Mouse (Mus musculus) left cerebral cortex, adult 11 months (tissue): Measurements from ENCODE around the gene Ubac1.

Experiments used
- DNase-seq: peaks from one replicate; pipeline ENCODE4 v3.0.0; 2022; ENCODE audit warnings: low spot score

Ubac1 gene

DNA sequence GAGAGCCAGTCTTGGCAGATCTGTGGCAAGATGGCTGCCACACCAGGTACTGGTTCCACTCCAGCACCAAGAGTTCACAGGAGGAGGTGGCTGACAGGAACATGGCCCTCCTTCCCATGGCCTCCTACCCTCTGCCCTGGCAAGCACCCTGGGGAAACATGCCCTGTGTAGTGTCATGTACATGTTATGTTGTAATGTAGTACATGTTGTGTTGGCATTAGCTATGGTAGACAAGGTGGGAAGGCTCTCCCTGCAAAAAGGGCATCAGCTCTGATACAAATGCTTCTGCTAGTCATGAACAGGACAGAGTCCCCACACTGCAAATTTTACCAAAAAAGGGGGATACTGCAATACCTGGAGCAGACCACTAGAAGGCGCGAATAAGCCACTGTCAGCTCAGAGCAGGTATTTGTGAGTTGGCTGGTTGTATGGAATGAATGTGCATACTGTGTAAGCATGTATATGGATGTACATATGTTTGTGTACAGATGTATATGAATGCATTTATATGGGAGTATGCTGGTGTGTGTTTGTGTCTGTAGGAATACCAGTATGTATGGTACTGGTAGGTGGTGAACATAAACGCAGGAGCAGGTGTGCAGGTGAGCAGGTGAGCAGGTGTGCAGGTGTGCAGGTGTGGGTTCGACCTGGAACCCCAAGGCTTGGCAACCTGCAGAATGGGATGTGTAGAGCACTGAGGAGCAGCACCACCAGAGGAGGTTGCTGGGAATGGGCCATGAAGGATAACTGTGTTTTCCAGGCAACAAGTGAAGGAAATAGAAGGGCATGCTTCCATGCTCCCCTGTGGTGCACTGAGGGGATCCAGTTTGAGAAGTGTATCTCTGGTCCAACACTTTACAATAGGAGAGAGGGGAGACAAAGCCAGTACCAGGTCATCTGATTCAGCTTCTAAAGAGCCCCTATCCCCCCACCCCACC, 2.9 kb upstream of the Ubac1 start:
- DNase-seq, result peak; percentile 40

DNA sequence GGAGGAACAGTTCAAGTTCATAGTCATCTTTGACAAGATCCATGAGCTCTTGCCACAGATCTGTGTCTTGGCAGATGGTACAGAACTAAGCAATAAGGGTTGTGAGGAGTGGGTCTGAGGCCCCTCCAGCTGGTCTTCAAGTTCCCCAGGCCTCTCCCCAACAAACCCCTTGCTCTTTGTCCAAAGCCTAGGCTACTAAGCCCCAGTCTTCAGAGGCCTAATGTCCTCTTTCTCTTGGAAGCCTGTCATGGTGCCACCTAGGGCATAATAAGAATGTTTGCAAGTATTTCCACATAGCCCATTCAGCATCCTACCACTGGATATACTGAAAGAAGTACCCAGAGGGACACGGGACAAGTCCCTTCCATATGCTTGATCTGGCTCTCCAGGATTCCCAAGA, 1.1 kb upstream of the Ubac1 start:
- no peak for DNase-seq

DNA sequence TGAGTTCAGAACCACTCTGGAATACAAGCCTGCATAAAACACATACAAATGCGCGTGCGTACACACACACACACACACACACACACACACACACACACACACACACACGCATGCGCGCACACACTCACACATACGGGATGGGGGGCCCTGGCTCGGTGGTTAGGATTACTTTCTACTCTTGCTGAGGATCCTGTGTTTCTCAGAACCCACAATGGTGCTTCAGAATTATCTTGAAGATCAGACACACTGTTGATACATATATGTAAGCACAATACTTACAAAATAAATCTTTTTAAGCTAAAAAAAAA, 665 bp upstream of the Ubac1 start:
- no peak for DNase-seq

DNA sequence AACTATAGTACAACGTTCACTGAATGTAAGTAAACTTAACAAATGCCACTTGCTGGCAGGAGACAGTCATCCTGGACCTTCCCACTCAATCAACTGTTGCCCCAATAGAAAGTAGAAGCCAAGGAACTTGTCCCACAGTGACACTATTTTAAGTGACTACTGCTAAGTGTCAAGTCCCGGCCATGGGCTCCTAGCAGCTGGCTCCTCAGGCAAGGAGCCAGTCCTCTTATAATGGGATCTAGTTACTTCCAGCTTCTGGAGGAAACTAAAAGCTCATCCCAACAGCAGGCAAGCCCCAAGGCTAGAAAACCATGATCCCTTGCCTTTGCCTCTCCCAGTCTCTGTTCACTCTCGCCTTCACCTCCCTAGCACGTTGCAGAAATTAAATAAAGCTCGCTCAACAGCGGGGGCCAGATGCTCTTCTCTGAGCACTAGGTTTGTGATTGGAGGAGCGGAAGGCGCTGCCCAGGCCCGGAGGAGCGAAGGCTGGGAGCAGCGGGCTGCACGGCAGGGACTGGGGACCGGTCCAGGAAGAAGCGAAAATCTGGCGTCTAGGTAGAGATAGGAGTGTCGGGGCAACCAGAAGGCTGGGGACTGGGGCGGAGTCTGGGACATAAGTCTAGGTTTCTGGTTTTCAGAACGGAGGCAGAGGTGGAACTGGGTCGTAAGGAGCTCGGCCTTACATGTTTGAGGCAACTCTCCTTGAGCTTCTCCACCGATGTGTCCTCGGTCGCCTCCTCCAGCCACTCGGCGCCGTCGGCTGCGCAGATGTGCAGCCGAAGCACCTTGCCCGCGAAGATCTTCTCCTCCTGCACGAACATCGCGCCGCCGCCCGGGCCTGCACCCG, 610 bp downstream of the Ubac1 start:
- DNase-seq, result peak; percentile 27

DNA sequence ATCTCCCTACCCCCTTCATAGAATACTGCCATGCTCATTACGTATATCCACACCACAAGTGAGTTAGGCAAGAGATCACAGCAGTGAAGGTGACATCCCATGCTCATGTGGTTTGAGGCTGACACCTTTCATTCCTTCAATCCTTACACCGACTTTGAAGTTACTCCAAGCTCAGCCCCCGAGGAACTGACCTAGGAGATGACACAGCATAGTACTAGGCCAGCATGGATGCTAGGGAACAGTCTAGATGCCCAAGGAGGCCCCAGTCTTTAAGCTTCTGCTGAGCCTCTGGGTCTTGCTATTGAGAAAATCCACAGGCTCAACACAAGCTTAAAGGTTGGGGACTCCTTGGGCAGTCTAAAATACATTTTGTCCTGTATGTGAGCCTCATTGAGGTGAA, 1.6 kb downstream of the Ubac1 start:
- no peak for DNase-seq

DNA sequence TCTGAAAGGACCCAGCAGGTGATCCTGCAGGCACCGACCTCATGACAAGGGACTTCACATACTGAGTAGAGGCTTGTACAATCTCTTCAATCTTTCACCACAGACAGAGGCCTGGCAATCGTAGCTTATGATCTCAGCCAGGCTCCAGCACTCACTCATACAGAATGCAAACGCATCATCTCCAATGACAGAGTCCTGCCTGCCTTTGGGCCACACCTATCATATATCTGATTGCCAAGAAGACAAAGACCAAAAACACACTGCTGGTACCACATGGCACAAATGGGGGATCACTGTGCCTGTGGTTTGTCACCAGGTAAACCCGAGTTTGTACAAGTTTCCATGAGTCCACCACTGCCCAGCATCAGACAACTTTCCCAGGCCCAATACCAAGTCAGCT, 4.2 kb downstream of the Ubac1 start:
- DNase-seq, result no peak

DNA sequence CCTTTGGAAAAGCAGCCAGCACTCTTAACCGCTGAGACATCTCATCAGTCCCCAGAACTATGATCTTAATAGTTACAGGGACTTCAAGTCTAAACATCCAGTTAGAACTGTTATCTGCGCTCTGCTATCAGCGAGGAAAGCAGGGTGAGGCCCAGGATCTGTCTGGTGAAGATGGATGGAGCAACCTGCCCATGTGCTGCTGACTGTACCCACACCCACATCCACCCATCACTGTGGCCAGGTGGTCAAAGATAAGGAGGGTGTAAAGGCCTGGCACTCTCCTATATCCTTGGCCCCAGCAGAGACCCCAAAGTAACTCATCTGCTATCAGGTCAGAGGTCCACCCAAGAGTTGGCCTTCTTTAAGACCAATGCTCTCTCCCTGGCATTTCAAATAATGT, 7.9 kb downstream of the Ubac1 start:
- no peak for DNase-seq

DNA sequence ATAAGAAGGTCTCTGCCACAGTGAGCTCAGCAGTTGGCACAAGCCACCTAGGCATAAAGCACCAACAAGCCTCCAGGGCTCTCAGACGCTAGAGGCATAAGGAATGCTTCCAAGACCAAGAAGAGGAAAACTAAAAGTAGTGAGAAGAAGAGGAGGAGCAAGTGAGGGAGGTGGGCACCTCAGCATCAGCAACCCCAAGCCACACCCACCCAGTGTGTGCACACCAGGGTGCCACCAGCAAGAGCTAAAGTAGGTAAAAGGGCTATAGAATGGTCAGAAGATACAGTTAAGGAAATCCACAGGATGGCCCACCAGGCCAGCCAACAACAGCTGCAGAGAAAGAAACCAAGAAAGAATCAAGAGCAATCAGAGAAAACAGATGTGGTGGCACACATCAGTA, 10.1 kb downstream of the Ubac1 start:
- DNase-seq, result no peak

DNA sequence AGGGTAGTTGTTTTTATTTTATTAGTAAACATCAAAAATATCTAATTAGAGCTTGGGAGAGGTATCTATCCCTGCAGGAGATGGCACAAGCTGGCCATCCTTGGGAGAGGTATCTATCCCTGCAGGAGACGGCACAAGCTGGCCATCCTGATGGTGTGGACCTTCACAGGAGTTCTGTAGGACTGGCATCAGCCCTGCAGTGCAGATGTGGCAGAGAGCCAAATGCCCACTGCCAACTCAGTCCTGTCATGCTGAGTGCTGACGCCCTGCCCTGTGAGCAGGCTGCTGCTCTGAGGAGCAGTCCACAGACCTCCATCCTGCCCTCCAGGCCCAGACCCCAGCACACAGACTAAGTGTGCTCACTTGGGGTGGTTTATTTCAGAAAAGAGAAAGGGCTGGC, 19.5 kb downstream of the Ubac1 start:
- no peak for DNase-seq

DNA sequence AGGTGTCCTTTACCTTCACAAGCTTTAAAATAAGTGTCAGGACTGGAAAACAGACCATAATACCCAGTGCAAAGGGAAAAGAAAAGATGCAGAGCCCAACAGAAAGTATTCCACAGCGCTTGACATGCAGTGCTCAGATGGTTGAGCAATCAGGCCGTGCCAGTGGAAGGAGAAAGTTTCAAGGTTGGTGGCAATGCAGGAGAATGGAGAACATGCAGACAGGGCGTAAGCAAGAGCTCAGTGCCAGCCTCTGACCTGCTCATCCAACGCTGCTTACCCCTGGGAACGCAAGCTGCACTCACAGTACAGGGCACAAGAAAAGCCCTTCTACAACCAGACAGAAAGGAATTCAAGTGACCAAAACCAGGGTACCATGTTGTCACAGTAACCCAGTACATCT, 20.4 kb downstream of the Ubac1 start:
- DNase-seq, result no peak

DNA sequence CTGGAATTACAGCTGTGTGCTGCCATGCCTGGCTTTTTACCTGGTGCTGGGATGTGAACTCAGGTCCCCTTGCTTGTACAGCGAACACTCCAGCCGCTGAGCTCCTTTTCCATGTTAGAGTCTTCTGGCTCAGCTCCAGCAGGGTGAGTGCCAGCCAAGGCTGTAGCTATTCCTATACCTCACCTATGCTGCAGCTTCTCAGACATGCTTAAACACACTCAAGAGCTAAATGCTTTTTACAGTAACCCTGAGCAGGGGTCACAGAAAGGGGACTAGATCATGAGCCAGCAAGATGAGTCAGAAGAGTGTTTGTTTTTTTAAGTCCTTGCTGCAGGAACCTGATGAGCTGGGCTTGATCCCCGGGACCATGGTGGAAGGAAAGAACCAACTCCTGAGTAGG, 23.8 kb downstream of the Ubac1 start:
- no peak for DNase-seq

DNA sequence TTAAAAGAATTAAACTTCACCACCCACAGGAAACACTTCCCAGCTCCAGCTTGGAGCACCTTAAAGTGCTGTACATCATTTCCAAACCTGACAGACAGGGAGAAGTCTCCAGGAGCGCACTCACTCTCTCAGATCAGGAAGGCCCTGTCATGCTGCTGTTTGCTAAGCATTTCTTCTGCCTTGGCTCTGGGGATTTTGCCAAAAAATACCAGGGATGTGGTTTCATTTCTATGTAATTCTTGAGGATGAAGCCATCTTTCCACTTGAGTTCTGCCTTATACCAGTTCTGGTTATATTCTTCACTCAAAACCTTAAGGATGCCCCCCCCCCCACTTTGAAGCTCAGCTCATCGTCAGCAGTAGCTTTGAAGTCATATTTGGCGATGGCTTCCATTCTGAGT, 26.8 kb downstream of the Ubac1 start:
- no peak for DNase-seq

DNA sequence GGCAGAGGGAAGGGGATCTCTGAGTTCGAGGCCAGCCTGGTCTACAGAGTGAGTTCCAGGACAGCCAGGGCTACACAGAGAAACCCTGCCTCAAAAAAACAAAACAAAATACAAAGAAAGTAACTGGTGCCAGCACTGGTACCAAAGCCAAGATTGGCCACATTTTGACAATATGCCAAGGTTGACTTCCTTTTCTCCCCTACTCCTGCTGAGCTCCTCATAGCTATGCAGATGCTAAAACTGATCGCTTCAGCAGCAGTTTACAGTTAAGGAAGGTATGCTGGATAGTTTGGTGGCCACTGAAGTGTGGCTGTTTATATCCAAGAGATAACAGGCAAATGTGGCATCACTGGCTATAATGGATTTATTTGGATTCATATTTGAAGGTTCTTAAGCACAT, 29.3 kb downstream of the Ubac1 start:
- no peak for DNase-seq

DNA sequence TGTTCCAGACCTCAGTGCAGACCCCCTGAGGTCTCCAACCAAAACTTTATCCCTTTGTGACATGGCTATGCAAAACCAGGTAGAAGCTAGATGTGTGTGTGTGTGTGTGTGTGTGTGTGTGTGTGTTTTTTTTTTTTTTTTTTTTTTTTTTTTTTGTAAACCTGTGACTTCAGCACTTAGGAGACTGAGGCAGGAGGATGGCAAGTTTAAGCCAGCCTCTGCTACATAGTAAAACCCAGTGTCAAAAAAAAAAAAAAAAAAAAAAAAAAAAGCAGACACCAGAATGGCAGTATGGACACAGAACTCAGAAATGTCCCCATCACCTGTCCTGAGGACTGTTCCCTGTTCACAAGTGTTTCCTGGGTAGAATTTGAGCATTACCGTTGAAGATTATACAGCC, 31.9 kb downstream of the Ubac1 start:
- DNase-seq, result no peak

DNA sequence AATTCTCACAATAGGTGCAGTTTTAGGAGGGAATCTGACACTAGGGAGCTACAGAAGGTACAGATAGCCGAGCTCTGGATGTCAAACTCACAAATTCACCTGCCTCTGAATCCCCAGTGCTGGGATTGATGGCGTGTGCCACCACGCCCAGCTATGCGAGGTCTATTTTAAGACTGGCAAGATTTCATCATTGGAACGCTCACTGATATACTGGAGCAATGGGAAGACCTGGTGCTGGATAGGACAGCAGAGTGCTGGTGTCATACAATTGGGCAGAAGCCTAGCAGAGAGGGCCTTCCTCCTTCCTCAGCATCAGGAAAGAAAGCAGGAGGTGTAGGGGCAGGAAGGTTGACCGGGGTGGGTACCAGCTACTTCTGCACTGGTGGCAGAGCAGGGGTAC, 33.7 kb downstream of the Ubac1 start:
- DNase-seq, result no peak

DNA sequence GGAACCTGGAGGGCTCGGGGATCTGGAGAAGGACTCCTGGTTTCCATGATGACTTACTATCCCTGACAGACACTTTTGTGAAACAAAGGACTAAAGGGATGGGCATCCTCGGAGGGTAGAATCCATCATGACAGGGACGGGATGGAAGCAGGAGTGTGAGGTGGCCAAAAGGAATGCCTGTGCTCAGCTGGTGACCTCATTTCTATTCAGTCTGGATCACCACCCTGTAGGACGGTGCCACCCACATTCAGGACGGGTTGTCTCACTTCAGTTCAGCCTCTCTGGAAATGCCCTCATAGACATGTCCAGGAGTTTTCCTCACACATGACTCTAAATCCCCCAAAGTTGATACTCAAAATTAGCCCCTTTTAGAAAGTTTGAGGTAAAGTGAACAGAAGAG, 34.9 kb downstream of the Ubac1 start:
- no peak for DNase-seq

DNA sequence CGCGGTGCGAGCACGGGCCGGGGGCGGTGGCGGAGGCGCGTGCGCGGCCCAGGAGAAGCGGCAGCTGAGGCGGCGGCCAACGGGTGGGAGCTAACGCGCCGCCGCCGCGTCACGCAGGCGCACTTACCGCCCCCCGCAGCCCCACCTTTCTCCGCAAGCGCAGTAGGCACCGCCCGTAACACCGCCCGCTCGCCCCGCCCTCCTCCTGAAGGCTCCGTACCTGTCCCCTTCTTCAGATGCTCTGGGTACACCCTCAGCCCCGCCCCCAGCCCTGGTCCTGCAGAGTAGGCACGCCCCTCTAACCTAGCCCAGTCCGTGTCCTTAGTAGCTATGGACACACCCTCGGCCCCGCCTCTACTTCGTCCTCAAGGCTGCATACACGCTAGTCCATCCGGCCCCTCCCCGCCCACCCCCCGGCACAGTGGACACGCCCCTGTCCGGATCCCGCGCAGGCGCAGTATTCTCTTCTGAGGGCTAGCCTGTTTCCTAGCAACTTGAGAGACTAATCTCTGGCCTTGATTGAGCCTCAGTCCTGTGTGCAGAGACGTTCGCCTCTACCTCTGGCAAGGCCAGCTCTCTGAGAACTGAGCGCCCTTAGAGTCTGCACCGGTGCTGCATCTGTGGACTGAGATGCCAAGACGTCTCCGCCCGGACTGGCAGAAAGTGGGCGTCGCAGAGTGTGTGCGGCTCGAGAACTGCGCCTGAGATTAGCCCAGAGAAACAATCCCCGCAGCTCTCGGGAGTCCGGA, 38.2 kb downstream of the Ubac1 start, which contains the start of gene Camsap1:
Camsap1 (minus strand) TSS at position 124 of the 749 bp plus-strand sequence.
- peak; percentile 98 for DNase-seq

DNA sequence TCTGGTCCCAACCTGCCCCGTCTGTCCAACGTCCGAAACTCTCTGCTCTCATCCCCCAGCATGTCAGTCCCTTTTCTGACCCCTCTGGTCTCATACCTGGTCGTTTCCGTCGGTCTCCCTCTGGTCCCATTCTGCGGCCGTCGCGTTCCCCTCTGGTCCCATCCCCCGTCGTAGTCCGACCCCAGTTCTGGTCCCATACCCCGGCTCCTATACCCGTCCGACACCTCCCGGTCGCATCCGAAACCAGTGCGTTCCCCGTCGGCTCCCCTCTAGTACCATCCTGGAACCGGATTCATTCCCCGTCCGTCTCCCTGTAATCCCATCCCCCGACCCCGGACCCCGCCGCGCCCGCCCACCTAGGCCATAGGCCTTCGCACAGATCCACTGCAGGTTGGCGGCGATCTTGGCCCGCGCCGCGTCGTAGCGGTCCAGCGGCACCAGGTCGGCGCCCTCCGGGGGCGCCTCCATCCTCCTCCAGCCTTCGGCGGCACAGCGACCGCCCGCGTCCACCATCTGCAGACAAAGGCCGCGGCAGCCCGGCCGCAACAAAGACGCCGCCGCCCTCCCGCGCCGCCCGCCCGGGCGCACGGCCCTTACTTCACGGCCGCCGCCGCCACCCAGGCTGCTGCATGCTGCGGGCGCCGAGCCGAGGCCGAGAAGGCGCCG, 39.0 kb downstream of the Ubac1 start:
- peak; percentile 28 for DNase-seq

DNA sequence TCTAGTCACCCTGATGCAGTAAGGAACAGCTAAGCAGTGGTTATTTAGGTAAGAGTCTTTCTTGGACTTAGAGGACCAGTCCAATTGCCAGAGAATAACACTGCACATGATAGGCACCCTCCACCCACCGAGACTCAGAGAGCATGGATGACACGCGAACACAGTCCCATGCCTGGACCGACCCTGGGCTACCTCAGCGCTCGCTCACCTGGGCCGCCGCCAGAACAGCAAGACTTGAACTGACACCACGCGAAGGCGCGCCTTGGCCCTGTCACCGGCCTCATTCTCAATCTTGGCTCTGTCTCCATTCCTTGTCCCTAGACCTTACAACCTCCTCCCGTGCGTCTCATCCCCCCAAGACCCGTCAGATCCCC, 39.5 kb downstream of the Ubac1 start:
- DNase-seq, result no peak

DNA sequence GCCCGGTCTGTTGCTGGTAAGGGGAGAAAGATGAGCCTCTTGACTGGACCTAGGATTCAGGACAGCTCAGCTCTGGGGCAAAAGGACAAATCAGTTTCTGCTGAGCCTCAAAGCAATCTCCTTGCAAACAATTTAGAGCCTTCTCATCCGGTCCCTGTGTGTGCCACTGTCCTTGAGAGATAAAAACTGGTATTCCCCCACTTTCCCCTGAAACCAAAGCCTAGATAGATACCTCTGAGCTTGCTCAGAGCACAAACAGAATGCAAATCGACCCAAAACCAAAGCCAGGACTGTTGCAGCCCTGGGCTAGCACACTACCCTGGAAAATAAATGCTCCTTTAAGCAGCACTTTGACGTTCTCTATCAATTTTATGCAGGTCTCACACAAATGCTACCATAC, 42.5 kb downstream of the Ubac1 start:
- no peak for DNase-seq

DNA sequence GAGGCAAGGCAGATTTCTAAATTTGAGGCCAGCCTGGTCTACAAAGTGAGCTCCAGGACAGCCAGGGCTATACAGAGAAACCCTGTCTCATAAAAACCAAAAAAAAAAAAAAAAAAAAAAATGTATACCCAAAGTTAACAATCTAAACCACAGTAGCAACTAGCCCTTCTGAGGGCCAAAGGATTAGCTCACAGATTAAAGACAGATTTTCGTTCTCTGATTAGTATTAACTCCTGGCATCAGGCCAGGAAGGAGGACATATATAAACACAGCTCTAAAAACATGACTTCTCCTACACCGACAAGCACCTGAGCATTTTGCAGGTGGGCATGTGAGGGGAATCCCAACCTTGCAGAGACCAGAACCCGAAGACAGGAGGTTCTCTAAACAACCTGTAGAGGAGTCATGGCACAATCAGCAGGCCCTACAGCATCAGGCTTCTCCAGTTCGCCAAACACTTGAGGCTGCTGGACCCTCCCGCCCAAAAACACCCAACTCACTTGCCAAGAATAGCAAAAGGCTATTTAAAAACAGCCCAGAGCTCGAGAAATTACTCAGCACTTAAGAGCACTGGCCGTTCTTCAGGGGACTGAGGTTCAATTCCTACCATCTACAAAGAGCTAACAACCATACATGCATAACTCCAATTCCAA, 43.8 kb downstream of the Ubac1 start:
- no peak for DNase-seq
